Mouse (Mus musculus) layer of hippocampus, postnatal 10 days (tissue): ENCODE measurements around the gene Zbtb40. TPM values are rescaled to one million over a fixed set of nuclear protein-coding genes. Genes with fewer than 3 reads are reported as not detected.

Source experiments
- DNase-seq, 2 experiments: peaks; one replicate each; pipeline ENCODE4 v3.0.0; 2021; ENCODE audit warnings: low spot score in 2 of 2
- total RNA-seq, 2 experiments: library from RNA; stranded (reverse); gene quantifications; 2 replicates each; pipeline ENCODE4 v1.2.3; 2021

Zbtb40 gene
- total RNA-seq, 2 experiments from 2014 or later: 6.6 to 7.7 TPM

DNA sequence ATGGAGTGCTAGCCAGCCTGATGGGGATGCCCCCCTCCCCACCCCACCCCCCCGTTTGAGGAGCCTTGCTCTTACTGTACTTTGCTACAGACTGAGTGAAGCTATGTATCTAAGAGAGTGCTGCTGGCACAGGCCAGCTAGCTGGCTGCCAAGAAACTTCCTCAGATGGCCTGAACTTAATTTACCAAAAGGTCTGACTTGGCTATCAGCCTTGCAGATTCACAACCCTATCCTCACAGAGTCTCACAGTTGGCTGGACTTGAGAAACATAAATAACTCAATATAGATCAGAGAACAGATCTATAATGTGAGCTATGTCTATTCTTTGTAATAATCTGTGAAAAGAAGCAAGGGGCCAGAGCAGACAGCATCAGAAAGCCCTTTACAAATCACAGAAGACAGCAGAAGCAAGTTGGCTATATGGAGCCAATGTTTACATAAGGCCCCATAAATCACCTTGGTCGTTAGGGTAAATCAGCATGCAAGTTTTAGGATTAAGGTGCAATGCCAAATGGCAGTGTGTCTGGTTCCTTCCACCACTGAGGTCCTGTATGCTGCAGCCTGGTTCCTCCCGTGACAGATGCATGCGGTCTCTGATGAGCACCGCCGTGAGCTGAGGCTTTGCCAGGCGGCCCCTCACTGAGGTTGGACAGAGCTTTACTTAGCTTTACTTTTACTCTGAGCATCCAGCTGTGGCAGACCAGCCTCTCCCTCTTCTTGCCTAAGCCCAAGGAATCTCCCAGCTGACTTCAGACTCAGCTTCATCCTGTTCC, 15.3 kb downstream of the Zbtb40 start:
- DNase-seq: no peak

DNA sequence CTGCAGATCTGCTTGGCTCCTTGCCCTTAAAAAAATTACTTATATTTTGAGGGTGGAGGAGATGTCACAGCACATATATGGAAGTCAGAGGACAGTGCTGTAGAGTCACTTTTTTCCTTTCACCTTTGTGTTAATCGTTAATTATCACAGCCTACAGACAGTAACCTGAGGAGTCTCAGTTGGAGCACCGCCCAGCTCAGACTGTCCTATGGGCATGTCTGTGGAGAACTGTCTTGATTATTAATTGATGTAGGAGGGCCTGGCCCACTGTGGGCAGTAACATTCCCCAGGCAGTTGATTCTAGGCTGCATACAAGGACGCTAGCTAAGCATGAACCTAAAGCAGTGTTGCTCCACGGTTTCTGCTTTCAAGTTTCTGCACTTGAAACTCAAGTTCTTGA, 16.1 kb downstream of the Zbtb40 start:
- DNase-seq: no peak

DNA sequence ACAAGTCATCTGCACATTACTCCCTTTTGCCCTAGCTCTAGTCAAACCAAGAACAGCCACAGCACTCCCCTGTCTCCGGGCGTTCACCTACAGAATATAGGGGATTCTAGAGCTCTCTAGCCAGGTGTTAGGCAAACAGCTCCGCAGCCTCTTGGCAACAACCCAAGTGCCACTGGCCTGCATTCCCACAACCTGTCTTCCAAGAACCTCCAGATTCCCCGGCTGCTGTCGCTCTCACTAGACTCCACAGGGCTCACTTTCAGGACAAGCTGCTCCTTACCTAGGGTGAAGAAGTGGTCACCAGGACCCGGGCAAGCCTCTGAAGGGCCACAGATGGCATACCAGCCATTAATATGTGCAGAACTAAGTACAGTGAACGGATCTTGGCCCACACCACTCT, 17.3 kb downstream of the Zbtb40 start:
- no peak for DNase-seq

DNA sequence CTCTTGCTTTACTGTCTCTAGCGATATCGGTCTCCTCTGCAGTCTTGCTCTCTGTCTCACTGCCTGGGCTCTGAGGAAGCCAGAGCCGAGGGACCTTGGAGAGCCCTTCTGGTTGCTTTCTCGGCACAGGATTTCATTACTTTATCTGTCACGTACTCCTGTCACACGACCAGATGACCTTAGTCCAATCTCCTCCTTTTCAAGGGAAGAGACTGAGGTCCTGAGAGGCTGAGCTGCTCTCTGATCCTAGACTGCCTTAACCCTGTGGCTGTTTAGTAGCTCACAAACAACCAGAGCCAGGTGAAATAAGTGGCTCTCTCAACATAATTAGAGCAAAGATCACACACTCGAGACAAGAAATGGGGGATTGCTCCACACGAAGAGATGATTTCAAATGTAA, 19.3 kb downstream of the Zbtb40 start:
- no peak for DNase-seq

DNA sequence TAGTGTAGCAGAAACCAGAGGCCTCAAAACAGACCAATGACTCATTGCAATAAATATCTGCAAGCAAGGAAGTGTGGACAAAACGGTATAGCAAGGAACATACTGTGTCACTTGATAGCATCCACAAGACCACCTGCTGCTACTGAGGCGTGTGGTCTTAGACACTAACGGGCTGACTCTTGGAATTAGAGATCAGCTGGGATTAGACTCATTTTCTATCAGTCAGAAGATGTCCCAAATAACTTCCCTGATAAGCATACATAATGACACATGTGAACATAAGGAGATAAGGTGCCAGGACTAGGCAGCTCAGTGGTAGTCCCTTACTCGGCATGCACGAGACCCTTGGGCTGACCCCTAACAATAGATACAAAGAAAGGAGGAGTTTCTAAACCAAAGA, 21.6 kb downstream of the Zbtb40 start:
- DNase-seq: no peak

DNA sequence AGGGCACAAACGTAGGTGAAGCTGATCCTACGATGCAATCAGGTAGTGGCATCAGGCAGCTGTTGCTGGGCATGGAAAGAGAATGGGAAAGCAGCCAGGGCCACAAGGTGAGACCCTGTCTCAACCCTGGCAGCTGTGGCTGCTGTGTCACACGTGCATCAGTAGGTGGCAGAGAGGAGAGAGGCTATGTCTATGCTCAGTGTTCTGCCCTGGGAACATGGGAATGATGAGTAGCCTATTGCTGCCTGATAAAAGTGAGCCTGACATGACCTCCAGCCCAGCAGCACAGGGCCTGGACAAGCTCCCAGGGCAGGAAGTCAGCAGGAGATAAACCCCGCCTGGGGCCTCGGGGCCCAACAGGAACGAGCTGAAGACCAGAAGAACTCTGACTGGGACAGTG, 23.0 kb downstream of the Zbtb40 start:
- no peak for DNase-seq

DNA sequence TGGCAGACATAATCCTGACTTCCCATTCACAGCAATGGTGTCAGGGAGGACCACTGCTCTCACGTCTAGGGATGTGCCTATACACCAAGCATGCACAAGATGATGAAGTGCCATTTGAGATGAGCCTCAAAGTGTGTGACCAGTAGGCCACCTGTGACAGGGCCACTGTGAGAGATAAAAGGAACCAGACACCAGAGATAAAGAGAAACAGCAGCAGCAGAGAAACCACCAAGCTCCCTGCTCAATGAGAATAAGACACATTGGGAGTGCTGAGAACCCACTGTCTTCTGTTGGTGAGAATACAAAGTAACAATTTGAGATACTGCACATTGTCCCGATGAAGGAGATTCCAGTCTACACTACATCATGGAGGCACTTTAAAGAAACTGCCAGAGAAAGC, 23.5 kb downstream of the Zbtb40 start:
- DNase-seq: no peak

DNA sequence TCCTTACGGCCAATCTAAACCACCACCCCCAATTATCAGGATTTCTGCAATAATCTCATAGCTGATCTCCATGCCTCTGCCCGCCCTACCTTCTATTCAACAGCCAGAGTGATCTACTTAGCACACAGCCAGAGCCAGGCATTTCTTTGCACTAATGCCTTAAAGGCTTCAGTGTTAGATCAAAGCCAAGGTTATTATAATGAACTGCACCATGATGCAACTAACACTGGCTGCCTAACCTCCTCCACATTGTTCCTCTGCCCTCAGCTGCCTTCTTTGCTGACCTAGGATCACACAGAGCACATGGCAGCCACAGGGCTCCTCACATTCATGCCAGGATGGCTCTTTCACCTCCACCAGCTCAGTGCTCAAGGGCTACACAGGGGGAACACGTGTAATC, 28.5 kb downstream of the Zbtb40 start:
- no peak for DNase-seq

DNA sequence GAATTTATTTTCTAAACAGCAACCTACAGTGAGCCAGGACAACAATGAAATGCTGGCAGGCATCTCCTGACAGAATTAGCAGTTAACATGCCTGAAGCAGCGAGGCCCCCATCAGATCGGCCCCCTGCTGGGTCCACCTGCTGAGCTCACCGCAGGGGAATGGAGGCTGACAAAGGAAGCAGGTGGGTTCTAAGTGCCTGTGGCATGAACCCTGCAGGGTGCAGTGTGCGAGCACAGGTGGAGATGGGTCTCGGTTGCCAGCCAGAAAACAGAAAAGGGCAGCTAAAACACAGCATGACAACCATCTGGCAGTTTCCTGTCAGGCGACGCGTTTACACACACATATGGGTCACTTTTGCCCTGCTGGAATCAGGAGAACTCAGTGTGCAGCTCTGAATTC, 32.7 kb downstream of the Zbtb40 start:
- peak; percentile 22 to 33 for DNase-seq

DNA sequence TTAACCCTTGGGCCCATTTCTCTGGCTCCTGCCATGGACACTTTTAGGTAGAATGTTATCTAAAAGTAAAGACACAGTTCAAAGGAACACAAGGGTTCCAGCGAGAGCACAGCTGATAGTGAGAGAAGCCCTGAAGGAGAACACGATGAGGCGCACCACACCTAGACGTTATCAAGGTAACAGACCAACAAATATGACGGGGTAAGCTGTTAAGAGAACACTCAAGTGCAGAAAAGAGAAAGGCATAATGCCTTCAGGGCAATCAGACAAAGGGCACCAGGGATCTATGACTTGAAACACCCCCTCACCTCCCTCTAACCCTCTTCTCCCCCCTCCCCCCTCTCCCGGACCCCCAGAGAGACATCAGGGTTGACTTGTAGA, 33.1 kb downstream of the Zbtb40 start:
- no peak for DNase-seq

DNA sequence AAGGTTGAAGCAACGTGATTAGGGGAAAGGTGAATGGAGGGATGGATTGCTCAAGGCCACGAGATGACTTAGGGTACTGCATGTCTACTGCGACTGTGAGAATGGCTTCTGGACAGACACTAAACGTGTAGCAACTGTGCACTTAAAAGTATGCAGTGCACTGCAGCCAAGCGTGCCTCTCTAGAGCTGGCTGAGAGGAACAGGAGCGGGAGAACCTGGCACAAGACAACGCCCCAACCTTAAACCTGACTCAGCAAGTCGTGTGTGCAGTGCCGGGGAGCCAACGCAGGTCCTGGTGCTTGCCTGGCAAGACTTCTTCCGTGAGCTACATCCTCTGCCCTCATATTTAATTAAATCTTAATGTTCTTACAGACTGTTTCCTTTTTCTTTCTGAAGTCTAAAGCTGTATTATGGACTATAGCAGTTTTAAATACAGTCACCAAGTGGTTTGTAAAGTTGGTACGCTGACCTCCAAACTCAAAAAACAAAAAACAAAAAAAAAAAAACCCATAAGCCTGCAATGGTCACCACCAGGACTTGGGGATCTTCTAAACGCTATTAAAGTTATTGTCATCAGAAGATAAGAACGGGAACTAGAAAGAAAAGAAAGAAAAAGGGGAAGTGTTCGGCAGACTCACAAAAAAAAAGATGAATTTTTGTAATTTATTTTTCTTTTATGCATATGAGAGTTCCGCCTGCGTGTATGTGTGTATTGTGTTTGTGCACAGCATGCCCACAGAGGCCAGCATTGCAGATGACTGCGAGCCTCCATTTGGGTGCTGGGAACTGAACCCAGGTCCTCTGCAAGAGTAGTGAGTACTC, 33.7 kb downstream of the Zbtb40 start:
- DNase-seq: no peak

DNA sequence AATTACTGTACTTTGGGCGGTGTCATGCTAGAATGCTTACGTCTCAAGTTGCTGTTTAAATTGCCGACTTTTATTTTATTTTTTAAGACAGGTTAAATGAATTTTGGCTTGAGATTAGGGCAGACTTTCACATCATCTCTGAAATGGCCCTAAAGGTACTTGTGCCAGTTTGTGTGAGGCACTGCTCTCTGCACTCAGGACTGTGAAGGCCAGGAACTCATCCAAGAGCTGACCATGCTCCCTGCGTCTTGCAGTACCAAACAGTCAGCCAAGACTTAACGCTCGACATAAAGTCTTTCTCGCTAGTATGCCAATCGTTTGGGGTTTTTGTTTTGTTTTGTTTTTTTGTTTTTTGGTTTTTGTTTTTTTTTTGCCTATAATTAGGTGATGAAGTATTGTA, 34.5 kb downstream of the Zbtb40 start:
- DNase-seq: no peak

DNA sequence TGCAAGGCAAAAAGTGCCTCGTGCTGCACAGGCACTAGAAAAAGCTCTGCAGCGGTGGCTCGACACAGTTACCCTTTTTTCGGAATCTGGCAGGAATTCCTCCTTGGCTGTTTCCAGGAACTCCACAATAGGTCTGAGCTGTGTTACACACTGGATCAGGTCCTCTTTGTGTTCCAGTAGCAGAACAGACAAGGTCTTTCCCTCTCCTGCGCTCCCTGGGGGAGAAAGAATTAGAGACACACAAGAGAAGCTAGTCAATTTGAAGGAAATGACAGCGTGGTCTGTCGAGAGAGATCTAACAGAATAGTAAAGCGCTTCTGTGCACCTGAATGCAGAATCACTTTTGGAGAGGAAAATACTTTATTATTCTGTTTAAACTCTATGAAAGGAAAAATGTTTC, 41.6 kb downstream of the Zbtb40 start:
- DNase-seq: no peak

DNA sequence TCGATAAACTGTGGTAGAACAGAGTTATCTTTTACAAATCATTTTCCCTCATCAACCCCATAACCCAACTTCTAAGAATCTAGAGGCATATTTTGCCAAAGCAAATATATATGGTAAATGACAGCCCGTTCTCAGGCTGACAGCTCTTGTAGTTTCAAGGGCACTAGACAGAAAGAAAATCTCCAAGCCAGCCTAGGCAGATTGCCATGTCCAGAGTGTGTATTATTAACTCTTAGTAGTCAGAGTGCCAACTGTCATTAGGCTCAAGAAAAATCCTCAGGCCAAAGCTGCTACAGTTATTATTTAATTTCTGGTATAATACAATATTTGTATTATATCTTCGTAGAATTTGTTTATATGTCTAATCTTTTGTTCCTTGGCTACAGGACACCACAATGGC, 46.8 kb downstream of the Zbtb40 start:
- no peak for DNase-seq

DNA sequence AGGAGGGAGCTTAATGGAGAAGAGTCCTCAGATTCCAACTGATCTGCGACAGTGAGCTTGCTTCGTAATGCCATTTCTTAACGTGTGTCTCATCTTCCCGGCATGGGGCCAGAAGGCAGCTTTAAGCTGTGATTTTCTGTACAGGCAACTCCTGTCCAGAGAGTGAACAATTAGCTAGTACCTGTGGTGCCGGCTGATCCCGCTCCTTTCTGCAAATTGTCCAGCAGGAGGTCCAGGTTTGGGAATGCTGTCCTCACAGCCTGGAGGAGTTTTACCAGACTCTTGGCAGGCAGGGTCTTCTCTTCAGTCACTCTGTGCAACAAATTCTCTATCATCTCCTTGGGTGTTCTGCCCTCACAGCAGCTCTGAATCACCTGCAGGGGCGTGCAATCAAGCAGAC, 47.6 kb downstream of the Zbtb40 start:
- DNase-seq: no peak

DNA sequence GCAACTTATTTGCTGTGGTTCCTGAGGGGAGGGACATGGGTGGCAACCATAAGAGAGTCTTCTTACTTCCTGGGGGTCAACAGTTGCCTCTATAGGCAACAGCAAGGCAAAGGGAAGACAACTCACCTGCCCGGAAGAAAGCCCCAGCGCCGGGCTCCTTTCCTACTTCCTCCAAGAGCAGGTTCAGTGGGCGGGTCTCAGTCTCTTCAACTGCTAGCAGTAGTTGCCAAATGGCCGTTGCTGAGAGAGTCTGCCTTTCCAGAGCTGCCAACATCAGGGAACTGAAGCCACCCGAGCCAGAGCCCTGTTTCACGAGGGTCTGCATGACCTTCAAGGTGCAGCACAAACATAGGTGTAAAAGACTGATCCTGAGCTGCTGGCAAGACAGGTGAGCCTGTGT, 50.2 kb downstream of the Zbtb40 start:
- DNase-seq: no peak

DNA sequence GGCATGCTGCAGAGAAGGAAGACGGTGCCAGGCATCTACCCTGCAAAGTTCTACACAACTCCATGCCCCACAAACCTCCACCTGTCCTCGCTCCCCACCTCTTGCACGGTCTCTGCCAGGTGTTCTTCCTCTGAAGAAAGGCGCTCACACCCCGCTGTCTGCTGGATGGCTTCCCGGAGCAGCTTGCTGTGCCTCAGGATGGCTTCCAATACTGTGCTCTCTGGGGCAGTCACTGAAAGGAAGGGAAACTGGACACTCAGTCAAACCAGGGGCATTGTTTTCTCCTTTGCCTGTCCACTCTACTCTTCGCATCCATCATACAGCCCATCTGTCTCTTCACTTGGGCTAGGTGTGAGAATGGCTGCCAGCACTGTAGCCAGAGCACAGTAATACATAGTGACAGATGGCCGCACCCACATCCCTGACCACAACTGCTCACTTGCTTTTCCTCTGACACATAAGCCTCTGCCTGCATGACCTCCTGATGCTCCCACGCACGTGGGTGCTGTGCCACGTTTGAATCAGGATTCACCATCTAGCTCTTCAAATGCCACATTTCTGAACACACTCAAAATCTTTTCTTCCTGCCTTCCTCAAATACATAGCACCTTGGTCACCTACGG, 50.8 kb downstream of the Zbtb40 start:
- DNase-seq: no peak

DNA sequence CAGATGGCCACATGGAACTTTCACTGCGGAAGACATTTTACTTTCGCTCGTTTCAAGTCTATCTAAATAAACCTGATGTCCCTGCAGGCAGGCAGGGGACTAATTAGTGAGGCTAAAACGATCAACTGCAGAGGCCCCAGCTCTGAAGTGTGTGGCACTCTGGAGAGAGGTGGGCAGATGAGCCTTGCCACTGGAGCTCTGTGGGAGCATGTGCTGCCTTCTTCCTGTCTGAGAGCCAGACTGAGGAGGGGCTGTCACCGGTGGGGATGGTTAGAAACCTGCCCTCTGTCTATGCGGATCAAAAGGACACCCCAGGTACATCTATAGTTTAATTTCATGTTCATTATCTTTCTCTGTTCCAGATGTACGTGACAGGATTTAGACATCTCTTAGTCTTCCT, 51.7 kb downstream of the Zbtb40 start:
- DNase-seq: no peak

DNA sequence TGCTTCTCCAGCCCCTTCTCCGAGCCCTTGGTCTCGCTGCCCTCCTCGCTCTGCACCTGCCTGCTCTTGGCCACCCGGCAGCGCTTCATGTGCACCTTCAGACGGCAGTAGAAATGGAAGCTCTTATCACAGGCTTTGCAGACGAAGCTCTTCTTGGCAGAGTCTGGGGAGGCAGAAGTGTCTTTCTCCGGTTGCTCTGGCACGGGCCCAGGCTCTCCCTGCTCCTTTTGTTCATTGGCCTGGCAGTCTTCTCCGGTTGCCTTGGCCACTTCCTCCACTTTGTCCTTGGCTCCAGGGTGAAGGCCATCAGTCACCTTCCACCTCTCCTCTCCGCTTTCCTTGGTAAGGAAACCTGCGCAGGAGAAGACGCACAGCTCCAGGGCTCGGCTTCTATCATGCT, 53.2 kb downstream of the Zbtb40 start:
- DNase-seq: peak; percentile 17 to 43

DNA sequence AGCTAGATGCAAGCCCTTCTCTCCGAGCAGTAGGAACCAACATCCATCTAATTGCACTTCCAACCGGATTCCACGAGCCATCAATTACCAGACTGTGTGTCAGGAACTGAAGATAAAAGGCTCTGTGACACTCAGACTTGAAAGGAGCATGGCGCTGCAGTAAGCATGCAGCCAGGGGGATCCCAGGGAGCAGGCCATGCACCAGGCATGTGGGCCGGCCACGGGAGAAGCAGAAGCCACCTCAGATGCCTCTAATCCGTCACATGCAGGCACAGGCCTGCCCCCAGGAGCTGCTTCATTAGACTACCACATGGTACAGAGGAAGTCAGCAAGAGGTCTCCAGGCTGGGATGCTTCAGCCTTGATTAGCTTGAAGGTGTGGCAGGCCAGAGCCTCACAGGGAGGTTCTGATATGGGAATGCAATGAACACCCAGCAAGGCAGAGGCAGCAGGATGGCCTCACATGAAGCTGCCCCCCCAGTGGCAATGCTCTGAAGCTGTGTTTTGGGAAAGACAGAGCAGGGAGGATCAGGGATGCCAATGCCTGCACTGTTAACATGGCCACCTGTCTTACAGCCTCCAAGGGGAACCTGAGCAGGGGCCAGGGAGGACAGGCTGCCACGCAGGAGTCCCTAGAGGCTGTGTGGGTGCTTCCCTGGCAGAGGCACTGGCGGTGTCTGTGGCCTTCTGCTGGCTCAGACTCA, 66.5 kb downstream of the Zbtb40 start:
- DNase-seq: no peak

DNA sequence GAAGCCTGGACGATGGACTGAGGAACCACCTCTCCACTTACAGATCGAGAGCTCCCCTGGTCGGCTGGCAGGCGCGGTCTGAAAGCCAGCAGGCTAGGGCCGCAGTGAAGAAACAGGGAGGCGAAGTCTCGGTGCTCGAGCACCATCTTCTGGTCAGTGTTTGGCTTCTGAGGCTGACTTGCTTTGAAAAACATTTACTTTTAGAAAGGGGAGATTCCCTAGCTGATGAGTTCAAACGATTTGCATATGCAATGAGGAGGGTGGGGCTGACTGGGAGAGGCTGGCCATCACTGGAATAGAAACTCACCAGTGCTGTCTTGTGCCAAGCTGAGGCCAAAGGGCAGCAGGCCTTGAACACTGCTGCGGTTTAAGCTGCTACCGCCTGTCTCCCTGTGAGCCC, 67.3 kb downstream of the Zbtb40 start:
- peak; percentile 66 to 74 for DNase-seq

DNA sequence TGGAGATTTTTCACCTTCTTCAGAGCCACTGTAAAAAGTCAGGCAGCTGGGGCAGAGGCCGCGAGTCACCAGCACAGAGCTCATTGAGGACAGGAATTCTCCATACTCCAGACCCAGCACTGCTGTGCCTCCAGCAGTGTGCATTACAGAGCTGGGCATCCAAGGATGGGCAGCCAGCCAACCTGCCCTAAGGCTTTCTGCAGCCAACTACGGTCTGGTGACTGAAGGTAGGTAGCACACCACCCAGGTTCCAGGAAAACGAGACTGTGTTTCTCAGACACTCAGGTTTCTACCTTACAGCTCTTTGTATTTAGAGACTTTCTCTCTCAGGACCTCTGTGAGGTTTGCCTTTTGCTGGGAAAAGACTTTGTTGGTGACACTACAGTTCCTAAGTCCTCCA, 67.7 kb downstream of the Zbtb40 start:
- no peak for DNase-seq
